Mouse (Mus musculus) layer of hippocampus, adult 9-11 months (tissue): ENCODE results near the gene Scgb1b30.
"Not testable (repeated sequence)": the region's sequence is repeated elsewhere in the genome, so short reads cannot be mapped to it uniquely, and the experiment has no call there.

Experiments used
- DNase-seq: peaks from one replicate; pipeline ENCODE4 v3.0.0; 2022

Scgb1b30 gene

DNA sequence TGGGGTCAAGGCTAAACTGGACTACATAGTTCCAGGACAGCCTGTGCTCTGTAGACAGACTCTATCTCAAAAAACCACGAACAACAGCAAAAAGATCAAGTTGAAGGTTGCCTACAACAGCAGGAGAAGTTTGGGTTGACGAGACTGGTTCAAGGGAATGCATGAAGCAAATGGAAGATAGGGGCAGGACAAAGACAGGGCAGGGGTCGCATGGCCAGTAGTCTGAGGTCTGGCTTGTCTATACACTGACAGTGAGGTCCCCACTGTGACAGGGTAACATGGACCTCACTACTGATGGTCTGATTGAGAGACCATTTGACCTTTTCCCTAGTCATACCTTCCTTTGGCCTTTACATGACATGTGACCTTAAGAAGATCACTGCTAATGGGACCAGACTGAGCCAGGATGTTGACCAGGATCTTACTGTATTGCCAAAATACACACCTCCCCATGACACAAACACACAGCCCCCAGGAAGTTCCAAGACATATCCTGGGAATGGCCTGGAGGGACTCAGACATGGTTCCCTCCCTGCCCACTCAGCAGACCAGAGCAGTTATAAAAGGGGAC is at the start of gene Scgb1b30:
Gene Scgb1b30, plus strand, starts transcription at position 521 of the 571 bp plus-strand sequence.
- no peak for DNase-seq

DNA sequence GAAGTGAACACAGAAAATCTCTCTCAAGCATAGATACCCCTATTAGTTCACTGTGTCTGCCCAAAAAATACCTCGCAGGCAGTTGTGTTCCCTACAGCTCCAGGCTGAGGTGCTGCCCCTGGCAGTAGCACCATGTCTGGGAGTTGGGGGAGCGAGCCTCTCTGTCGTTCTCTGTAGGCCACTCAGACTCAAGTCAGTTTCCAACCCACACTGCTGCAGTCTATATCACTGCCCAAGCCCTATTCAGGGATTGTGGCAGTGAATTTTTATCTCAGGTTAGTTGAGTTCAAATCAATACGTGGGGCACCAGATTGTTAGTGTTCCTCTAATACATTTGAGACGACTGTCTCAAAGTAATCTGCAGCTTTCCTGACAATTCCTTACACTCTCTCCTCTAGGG is 27.1 kb upstream of the Scgb1b30 start:
- not testable (repeated sequence) for DNase-seq

DNA sequence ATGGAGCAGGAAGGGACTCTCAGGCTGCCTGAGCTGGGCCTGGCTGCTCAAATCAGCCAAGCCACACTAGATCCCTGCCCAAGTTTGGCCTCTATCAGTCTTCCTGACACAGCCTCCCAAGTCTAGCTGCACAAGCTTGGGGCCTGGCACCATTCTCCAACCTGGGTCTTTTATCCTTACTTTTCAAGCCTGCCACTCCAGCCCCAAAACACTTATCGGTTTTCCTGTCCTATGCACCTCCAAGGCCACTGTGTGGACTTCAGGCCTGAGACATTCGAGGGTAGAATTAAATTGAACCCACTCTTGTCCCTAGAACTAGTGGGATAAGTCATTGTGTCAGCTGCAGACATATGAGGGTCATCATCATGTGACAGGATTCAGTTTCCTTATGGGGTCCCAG is 4.8 kb downstream of the Scgb1b30 start:
- no peak for DNase-seq

- DNase-seq: no peak
These were observed 6.0 kb downstream of the Scgb1b30 start for GRCm38 (mm10) chr7:34101276-34101675.

GRCm38 (mm10) chr7:34109190-34109589 is 14.0 kb downstream of the Scgb1b30 start:
- no peak for DNase-seq

GRCm38 (mm10) chr7:34116601-34117000 is 21.4 kb downstream of the Scgb1b30 start:
- no peak for DNase-seq

GRCm38 (mm10) chr7:34120636-34121035 is 25.4 kb downstream of the Scgb1b30 start:
- not testable (repeated sequence) for DNase-seq

- DNase-seq: no peak
These were observed 27.9 kb downstream of the Scgb1b30 start for GRCm38 (mm10) chr7:34122987-34123720.

- no peak for DNase-seq
These were observed 30.1 kb downstream of the Scgb1b30 start for GRCm38 (mm10) chr7:34125346-34125745.

- DNase-seq: no peak
These were observed 31.1 kb downstream of the Scgb1b30 start for GRCm38 (mm10) chr7:34126291-34126690.

DNA sequence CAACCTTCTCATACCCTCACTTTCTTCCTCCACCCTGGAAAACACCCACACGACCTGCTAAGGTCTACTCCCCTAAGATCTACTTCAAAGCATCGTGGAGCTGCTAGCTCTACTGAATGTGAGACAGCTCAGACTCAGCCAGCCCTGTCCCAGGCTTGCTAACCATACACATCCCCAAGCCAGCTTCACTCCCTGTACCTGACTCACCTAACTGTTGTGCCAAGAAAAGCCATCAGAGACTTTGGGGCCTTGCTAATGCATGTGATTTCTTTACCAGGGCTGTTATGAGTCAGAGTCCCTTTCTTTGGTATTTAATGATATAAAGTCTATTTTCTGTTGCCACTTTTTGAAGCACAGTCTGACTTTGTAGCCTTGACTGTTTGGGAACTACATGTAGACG is 35.9 kb downstream of the Scgb1b30 start:
- DNase-seq: no peak

- no peak for DNase-seq
These were observed 36.7 kb downstream of the Scgb1b30 start for GRCm38 (mm10) chr7:34131959-34132354.

DNA sequence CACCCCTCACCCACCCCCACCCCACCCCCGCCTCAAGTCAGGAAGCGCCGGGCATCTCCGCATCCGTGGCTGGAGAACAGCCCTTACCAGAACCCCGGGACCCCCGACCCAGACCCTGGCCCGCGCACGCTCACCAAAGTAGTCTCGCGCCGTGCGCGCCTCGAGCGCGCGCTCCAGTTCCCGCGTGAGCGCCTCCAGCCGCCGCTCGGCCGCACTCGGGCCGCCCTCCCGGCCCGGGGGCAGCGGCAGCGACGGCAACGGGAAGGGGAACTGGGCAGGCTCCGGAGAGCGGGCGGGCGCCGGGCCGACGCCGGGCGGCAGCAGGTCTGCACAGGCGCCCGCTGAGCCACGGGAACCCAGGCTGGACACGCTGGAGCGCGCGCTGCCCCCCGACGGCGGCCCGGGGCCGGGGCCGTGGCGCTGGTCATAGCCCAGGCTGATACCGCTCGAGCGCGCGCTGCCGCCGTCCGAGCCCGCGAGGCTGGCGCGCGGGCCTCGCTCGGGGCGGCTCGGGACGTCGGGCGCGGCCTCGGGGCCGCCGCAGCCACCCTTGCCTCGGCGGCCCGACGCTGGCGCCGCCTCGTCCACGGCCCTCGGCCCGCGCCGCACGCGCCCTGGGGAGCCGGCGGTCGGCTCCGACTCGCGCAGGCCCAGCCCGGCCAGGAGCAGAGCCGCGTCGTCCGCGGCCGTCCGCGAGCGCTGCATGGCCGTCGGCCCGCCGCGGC is 37.3 kb downstream of the Scgb1b30 start:
- no peak for DNase-seq

DNA sequence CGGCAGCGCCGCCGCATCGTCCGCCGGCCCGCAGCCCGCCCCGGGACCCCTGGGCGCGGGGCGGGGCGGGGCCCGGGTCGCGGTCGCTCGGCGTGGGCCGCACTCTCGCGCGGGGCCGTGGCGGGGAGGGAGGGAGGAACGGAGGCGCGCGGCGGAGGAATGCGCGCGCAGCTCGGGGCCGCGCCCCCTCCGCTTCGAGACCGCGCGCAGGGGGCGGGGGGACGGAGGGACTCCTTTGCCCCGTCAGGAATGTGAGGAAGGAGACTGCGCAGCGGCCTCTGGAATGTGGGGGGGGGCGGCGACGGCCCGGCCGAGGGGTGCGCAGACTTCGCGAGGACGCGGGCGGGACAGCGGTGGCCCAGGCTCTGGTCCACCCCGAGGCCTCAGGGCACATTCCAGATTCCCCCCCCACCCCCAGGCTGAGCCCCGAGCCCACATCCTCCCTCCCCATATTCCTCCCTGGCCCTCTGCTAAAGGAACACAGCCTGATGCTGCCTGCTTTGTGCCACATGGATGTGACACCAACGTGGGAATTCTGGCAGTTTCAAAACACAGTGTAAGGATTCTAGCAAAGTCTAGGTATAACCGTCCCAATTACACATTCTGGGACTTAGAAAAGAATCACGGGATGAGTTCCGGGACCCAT is 38.0 kb downstream of the Scgb1b30 start, which contains the start of gene Wtip:
Gene Wtip, minus strand, starts transcription at position 152 of the 646 bp plus-strand sequence.
- peak; percentile 44 for DNase-seq

GRCm38 (mm10) chr7:34134336-34134735 is 39.1 kb downstream of the Scgb1b30 start:
- no peak for DNase-seq

GRCm38 (mm10) chr7:34139493-34139892 is 44.3 kb downstream of the Scgb1b30 start:
- DNase-seq: no peak

DNA sequence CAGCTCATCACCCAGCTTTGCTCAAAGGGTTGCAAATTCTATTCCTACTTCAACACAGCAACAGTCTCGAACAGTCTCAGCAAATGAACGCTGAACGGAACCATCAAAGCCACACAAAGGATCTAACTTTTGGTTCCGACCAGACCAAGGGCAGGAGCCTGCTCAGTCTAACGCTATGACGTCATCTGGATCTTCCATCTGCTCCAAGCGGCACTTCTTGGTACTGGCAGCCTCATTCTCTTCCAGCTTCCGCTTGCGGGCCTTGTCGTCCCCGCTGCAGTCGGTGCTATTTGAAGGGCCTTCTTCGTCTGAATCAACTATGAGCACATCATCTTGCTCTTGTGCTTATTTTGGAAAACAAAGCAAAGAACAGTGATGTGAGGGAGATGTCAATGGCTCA is 45.9 kb downstream of the Scgb1b30 start:
- DNase-seq: no peak

DNA sequence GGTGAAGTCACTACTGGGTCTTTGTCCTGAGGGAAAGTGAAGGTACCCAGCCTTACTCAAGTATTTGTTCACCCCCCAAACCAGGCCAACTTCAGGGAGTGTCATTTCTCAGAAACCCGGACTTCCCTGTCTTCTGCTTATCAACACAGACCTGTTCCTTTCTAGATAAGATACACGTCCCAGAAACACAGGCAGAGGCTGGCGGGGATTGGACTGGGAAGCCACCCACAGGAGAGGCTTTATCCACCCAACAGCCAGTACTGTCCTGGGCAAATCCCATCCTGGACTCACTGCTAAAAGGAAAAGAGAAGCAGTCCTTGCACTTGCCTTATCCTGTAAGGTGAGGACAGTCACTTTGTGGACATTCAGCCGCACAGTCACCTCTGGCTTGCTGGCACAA is 52.0 kb downstream of the Scgb1b30 start:
- no peak for DNase-seq
